Mouse (Mus musculus): ENCODE measurements around the gene Synpo2.
"Not testable (repeated sequence)": the region's sequence is repeated elsewhere in the genome, so short reads cannot be mapped to it uniquely, and the experiment has no call there.

Synpo2 gene

GRCm38 (mm10) chr3:123128781-123129180 lies 107.2 kb downstream of the Synpo2 start:
- no peak for DNase-seq

- no peak for DNase-seq
Observed at GRCm38 (mm10) chr3:123128091-123128490, 107.9 kb downstream of the Synpo2 start.

- not testable (repeated sequence) for DNase-seq
Observed at GRCm38 (mm10) chr3:123126741-123127140, 109.2 kb downstream of the Synpo2 start.

GRCm38 (mm10) chr3:123123817-123124216 lies 112.1 kb downstream of the Synpo2 start:
- DNase-seq = no peak

GRCm38 (mm10) chr3:123122151-123123030 lies 113.6 kb downstream of the Synpo2 start:
- no peak for DNase-seq

GRCm38 (mm10) chr3:123116903-123117302 lies 119.0 kb downstream of the Synpo2 start:
- DNase-seq = no peak

- no peak for DNase-seq
Observed at GRCm38 (mm10) chr3:123115770-123116527, 120.0 kb downstream of the Synpo2 start.

- DNase-seq = no peak
Observed at GRCm38 (mm10) chr3:123114001-123114635, 121.8 kb downstream of the Synpo2 start.

GRCm38 (mm10) chr3:123112781-123113180 lies 123.2 kb downstream of the Synpo2 start:
- no peak for DNase-seq

GRCm38 (mm10) chr3:123111071-123111711 lies 124.8 kb downstream of the Synpo2 start:
- DNase-seq = no peak

- no peak for DNase-seq
Observed at GRCm38 (mm10) chr3:123107830-123108549, 128.0 kb downstream of the Synpo2 start.

- DNase-seq = no peak
Observed at GRCm38 (mm10) chr3:123104325-123104724, 131.6 kb downstream of the Synpo2 start.

- DNase-seq = peak in 1 of 2 experiments; percentile 58
Observed at GRCm38 (mm10) chr3:123103151-123103860, 132.6 kb downstream of the Synpo2 start.

GRCm38 (mm10) chr3:123101761-123102160 lies 134.2 kb downstream of the Synpo2 start:
- no peak for DNase-seq

- DNase-seq = no peak
Observed at GRCm38 (mm10) chr3:123095111-123095510, 140.8 kb downstream of the Synpo2 start.

GRCm38 (mm10) chr3:123093640-123094361 lies 142.1 kb downstream of the Synpo2 start:
- no peak for DNase-seq

GRCm38 (mm10) chr3:123092913-123093639 lies 142.9 kb downstream of the Synpo2 start:
- DNase-seq = no peak

- no peak for DNase-seq
Observed at GRCm38 (mm10) chr3:123092442-123092841, 143.5 kb downstream of the Synpo2 start.

GRCm38 (mm10) chr3:123089297-123090020 lies 146.5 kb downstream of the Synpo2 start:
- no peak for DNase-seq

Data from spleen, adult 18-20 months (tissue).